Mouse (Mus musculus): ENCODE measurements around the gene Htr3b.
"Not testable (repeated sequence)": the region's sequence is repeated elsewhere in the genome, so short reads cannot be mapped to it uniquely, and the experiment has no call there.

The Htr3b gene

DNA sequence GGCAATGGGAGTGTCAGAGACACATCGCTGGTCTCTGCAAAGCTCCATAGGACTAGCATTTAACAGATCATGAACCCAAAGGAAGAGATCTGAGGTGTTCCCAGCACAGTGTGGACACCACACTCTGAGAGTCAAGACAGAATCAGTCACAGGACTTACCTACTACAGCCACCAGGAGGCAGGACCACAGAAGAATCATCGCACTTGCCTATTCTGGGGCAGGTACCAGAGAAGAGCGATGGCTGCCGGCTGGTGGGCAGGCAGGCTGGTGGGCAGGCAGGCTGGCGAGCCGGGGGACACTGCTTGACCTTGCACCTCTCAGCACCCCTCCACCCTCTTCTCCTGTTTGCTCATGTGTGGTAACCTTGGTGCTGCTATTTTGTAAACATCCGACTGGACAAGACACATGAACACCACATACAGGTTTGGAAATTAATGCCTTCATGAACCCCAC lies at the start of gene Htr3b:
Htr3b (minus strand) TSS at position 404 of the 454 bp plus-strand sequence.
- peak; percentile 56 for DNase-seq (ENCODE audit: low read depth)

DNA sequence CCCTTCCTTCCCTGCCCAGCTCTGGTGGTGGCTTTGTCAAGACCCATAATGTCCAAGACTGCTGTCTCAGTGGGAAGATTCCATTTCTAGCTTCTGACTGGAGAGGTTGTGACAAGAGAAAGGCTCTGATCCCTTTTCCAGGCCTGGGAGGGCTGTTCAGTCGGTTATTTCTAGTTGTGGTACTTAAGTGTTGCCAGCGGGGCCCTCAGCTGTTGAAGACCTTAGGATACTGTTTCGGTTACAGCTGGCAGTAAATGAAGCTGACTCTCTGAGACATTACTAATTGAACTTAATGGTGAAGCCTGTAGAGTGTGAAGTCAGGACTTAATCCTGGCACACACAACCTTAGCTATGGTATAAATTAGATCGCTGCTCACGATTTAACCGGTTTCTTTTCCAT lies 34.5 kb upstream of the Htr3b start:
- no peak for DNase-seq (ENCODE audit: low read depth)

DNA sequence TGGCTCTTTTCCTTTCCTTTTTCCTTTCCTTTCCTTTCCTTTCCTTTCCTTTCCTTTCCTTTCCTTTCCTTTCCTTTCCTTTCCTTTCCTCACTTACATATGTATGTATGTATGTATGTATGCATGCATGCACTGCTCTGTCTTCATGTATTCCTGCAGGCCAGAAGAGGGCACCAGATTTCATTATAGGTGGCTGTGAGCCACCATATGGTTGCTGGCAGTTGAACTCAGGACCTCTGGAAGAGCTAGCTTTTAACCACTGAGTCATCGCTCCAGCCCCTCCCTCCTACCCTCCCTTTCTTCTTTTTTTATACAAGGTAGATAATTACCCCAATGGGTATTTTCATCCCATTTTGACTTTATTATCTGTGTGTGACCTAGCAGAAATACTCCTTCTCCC lies 30.9 kb upstream of the Htr3b start:
- peak; percentile 30 for DNase-seq (ENCODE audit: low read depth)

DNA sequence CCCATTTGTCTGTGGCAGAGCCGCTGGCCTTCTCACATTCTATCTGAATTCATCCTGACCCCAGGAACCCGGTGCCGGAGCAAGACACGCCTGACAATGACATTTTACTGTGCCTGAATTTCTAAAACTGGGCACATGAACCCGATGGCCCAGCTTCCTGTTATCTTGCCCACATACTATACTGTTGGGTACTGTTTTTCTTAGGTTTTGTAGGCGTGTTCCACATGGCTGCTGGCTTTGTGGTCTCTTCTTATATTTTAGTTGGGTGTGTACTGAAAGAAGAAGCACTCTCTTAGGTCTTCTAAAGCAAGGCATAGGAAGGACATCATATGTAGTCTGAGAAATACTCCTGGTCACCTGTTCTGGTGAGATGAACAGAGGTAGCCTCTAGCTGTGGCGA lies 30.0 kb upstream of the Htr3b start:
- DNase-seq (ENCODE audit: low read depth): peak; percentile 36

DNA sequence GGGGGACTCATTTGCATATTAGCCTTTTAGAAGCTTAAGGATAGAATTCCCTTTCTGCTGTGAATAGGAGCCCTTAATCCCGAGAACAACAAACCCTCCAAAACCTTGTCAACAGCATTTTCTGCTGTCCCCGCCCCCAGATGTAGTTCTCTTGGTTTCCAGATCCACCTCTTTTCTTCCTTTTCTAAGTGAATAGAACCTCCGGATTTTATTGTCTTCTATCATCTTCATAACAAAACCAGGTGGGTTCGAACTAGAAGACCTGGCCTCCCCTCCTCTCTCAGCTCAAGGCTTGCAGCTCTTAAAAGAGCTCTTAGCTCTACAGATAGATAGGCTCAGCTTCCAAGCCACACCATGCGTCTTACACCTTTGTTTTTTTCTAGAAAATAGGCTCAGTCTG lies 26.9 kb upstream of the Htr3b start:
- no peak for DNase-seq (ENCODE audit: low read depth)

DNA sequence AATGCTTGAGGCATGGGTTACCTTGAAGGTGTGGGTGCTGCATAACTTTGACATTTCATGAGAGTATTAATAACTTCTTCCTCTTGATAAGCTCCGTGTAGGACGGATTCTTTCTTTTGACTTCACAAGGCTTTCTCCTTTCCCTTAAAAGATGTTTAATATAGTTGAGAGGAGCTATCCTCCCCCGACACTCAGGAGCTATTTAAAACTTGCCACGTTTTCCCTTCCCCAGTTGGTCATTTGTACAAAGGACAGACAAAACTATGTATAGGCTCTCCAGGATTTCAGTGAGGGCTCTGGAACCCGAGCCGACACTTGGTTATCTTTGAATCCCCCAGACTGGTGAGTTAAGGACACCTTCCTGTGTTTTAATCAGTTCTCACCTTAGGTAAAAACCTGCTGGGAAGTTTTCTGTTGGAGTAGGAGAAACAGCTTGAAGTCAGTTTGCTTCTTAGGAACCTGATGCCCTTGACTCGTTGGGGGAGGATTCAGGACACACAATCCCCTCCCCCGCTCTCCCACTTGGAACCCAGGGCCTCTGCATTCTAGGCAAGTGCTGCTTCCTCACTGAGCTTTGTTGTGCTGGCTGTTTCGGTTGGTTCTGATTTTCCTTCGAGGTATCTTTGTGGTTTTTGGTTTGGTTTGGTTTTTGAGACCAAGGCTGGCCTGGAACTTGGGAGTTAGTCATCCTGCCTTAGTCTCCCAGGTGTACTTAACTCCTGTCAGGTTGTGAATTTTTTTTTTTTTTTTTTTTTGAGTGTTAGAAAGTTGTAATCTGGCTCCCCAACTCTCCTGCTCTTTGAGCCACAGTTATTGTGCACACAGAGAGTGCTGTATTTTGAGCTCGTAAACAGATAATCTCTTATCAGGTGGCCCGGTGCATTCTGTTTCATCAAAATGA lies 22.7 kb upstream of the Htr3b start:
- peak; percentile 37 for DNase-seq (ENCODE audit: low read depth)

DNA sequence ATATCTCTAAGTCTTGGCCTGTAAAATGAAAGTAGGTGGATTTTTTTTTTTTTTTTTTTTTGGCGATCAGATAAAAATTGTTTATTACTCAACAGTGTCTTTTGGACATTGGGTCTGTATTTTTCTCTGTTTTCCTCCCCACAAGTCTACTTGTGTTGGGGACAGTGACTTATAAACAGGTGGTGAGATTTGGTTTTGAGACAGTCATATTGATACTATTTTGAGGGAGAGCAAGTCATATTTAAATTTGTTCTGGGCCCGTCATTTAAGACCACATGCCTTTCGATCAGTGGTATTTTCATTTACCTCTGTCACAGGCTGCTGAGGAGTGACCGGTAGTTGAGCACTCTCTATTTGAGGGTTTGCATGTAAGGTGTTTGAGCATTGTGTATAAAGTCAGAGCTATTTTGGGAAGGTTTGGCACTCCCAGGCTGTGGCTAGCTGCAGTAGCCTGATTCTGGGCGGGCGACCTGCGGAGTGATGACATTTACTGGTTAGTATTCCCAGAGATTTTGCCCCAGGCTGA lies 21.9 kb upstream of the Htr3b start:
- peak; percentile 76 for DNase-seq (ENCODE audit: low read depth)

DNA sequence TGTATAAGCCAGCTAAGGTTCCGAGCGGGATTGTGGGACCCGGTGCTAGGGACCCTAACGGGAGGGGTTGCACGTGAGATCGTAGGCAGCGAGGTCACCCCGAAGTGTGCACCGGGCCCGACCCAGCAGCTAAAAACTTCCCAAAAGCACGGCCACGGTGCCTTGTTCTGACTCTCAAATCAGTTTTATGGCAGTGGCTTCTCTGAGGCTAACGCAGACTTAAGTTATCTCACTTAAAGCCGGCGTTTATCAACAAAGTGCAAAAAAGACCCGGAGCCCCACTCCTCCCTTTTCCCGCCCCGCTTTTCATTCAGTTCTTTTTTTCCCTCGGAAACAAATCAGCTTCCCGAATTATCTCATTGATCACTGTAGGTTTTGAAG lies 20.9 kb upstream of the Htr3b start:
- no peak for DNase-seq (ENCODE audit: low read depth)

DNA sequence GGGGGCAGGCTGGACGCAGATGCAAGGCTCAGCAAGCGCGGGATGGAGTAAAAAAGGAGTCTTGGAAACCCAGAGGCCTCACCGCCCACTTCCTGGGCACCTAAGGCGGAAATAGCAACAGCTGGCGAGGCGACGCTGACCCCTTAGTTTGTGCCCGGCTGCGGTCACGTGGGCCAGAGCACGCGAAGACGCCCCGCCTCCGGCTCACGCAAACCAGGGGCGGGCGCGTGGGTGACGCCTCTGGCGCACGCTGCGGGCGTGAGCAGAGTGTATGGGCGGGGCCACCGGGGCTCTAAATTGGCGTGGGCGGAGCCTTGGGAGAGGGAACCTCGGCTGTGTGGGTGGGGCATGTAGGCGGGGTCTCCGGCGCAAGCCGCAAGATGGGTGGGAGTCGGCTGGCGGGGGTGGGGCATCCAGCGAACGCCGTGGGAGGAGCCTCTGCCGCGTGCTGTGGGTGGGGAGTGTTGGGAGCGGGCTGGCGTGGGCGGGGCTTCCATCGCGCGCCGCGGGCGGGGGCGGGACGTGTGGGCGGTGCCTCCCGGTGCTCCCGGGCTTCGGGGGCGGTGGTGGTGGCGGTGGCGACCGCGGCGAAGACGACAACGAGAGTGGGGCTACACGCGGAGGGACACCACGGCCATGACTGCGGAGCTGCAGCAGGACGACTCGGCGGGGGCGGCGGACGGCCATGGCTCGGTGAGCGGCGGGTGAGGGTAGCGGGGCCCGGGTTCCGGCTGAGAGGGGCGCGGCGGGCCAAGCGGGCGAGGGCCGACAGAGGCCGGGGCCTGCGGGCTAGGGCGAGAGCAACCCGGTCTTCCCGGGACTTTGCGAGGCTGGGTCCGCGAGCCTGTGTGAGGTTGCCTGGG lies 20.3 kb upstream of the Htr3b start, which contains the start of gene Usp28:
Usp28 (plus strand) TSS at position 531 of the 863 bp plus-strand sequence.
- peak; percentile 99 for DNase-seq (ENCODE audit: low read depth)

DNA sequence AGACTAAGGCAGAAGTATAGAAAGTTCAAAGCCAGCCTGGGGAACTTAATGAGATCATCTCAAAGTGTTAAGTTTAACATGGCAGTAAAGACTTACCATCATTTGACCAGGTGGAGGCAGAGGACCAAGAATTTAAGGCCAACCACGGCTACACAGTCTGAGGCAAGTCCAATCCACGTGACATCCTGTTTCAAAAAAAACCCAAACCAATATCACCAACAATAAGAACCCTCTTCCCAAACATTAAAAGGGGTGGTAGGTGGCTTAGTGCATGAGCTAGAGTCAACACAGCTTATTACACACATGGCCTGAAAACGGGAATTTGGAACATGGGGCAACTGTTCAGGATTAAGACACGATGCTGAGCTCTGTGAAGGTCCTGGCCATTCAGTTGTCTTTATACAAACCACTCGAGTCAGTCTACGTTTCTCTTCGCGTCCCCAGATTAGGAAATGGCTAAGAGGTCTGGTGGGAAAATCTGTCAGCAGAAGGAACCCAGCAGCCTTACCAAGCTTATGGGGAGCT lies 19.6 kb upstream of the Htr3b start:
- peak; percentile 76 for DNase-seq (ENCODE audit: low read depth)

DNA sequence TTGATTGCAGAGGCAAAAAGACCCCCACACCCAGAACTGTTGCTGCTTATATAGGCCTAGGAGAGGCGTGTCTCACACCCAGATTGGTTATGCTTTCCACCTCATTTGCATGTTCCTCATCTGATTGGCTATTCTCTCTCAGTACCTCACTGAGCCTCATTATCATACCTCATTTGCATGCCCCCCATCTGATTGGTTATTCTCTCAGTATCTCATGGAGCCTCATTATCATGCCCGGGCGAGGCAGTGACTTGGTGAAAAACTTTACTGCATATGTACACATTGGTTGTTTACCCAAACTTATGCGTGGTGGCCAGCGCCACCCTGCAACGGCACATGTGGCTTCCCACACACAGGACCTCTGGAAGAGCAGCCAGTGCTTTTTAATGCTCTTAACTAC lies 19.0 kb upstream of the Htr3b start:
- DNase-seq (ENCODE audit: low read depth): not testable (repeated sequence)

DNA sequence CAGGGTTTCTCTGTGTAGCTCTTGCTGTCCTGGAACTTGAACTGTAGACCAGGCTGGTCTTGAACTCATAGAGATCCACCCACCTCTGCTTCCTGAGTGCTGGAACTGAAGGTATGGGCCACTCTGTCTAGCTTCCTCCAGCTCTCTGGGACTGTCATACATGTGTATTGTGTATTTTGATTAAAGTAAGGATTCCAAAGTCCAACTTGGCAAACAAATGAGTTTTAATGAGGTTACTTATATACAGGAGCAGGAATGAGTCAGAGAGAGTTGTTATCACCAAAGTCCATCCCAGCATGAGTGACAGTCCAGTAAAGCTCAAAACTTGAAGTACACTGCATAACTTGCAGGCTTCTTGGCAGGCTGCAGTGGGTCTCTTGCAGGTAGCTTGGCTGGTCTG lies 17.0 kb upstream of the Htr3b start:
- DNase-seq (ENCODE audit: low read depth): no peak

DNA sequence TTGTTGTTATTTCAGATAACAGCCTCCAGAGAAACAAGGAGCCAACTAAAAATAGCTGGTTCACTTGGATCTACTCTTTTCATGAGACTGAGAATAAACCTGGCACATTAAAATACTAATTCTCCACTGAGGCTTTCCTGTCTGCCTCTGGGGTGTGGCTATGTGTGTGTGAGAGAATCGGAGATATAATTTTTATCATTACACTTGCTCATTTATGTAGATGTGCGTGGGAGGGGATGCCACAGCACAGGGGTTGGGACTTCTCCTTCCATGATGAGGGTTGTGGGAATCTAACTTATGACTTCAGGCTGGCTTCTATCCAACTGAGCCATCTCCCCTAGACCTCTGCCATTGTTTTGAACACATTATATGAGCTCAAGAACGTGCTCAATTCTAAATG lies 16.0 kb upstream of the Htr3b start:
- peak; percentile 50 for DNase-seq (ENCODE audit: low read depth)

DNA sequence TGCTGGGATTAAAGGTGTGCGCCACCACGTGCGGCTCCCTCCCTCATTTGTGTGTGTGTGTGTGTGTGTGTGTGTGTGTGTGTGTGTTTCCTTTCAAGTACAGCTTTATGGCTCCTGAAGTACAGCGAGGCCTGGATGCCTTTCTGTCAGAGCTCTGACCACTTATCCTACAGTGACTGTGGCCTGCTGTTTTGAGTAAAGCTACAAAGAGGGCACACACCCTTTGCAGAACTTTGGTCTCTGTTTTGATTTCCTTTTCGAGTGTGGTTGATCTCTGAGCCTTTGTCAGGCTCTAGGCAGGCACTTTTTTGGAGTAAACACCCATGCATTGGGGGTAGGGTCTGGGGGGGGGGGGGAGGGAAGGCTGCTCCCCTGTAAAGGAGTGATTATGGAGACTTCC lies 15.6 kb upstream of the Htr3b start:
- peak; percentile 43 for DNase-seq (ENCODE audit: low read depth)

DNA sequence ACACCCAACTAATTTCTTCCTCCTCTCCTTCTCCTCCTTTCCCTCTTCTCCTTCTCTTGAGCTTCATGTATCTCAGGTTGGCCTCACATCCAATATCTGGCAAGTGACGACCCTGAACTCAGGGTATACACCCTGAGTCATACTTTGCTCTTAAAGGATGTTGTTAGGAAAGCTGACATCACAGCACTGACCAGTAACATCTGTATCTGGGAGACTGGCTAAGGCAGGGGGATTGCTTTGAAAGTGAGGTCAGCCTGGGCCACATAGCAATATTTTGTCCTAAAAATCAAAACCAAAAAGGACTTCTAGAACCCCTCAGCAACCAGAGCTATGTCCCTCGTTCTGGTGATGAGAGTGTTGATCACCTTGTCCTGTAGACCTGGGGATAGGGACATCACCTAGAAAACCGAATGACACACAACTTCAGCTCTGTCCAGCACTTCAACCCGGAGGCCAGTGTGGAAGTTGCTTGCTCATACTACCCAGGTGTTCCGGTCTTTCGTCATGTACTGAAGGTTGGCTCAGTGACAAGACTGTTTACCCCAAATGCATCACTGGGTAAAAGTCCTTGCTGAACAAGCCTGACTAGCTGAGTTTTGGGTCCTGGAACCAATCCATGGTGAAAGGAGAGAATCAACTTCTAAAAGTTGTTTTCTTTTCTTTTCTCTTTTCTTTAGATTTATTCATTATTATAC lies 12.0 kb upstream of the Htr3b start:
- no peak for DNase-seq (ENCODE audit: low read depth)

DNA sequence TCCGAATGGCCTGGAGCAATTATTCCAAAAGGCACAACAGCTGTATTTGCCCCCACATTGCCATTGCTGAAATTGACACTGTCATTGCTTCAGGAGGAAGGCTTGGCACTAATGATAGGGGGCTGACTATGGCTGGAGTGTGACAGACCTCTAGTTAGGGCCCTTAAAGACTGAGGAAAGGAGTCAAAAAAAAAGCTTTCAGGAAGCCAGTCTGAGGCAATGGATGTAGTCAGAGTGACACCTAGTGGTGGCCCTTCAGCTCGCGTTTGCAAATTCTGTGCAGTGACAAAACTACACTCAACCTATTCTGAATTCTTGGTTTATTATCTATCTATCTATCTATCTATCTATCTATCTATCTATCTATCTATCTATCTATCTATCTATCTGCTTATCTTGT lies 7.7 kb upstream of the Htr3b start:
- DNase-seq (ENCODE audit: low read depth): peak; percentile 72

DNA sequence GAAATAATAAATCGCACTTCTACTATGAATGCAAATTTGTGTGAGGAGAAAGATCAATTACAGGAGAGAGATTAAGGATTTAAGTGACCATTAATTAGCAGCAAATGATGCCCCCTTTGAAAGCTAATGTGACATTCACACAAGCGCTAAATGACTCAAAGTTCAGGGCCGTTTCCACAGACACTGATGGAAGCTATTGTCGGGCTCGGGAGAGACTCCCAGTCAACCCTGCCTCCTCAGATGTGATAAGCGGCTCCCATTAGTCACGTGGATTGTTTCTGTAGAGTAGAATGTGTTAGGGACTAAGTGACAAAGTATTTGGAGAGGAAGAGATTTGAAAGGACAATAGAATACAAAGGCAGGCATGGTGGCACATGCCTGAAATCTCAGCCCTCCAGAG lies 2.7 kb downstream of the Htr3b start:
- DNase-seq (ENCODE audit: low read depth): no peak

DNA sequence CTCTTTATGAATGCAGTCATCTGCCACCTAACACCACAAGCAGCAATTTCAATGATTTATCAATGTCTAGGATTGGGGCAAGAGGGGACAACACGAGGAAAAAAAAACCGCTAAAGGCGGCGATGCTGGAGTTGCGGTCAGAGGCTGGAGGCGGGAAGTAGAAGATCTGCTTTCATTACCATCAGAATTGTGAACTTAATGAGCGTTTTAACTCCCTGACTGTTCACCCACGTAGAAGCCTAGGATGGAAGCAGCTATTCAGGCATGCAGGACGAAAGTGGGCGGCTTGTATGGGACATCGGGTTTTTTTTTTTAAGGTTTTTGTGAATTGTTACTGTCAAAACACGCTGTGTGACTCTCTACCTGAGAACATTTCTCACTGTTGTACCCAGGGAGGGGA lies 3.5 kb downstream of the Htr3b start:
- DNase-seq (ENCODE audit: low read depth): no peak

DNA sequence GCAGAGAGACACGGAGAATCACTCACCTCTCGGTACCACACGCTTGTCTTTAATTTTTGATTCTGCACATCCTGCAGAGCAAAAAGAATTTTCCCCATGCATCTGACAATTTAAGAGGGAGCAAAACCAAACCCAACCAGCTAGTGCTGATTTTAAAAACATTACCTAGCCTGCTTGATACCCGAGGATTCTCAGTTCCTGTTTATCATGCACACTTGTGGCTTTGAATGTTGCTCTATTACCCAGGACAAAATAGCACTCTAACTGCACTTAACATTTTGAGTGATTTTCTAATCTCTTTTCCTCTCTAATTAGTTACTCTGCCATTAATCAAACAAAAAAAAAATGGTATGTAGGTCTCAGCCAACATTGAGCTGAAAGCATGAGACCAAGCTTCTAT lies 17.2 kb downstream of the Htr3b start:
- DNase-seq (ENCODE audit: low read depth): no peak

DNA sequence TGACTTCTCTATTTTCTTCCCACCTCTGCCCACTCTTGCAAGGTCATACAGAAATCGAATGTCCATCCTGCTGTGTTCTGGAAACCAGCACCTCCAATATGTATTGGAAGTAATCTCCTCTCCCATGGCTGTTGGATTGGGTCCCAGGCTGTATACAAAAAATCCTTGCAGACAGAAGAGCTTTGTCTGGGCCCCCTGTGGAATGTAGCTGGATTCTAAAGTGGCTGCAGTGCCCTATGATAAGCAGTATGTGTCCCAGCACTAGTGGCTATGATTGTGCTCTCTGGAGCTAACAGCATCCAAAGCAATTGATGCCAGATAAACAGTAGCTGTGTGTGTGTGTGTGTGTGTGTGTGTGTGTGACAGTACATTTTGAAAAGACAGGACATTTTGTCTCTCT lies 22.4 kb downstream of the Htr3b start:
- no peak for DNase-seq (ENCODE audit: low read depth)

DNA sequence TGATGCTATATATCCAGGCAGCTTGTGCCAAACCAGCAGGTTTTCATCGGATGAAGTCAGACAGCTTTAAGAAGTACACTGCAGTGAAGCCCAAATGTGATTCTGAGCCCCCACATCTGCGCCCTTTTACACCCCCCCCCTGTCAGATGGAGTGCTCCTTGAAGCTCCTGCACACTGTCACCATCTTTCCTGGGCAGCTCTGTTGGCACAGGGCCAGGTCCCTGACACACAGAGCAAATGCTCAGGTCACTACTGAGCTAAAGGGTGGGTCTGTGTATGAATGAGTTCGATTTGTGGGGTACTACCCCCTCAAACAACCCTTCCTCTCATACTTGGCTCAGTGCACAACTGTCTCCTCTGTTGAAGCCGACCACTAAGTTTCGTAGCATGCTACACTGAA lies 35.4 kb downstream of the Htr3b start:
- no peak for DNase-seq (ENCODE audit: low read depth)

DNA sequence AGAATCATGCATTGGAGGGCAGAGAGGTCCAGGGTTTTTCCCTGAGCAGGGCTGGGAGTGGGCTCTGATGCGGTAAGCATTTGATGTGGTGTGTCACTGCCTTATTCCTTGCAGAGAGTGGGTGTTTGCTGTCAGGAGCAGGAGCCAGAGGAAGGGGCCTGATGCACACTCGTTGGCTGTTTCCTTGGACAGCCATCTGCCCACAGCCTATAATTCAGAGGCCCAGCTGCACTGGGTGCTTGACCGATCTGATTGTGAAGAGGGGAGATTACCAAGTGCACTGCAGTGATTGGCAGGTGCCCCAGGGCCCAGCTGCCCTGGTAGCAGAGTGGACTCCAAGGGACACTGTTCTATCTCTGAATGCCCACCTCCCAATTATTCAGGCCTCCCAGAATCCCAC lies 36.0 kb downstream of the Htr3b start:
- DNase-seq (ENCODE audit: low read depth): no peak
